Mouse (Mus musculus) right cerebral cortex, postnatal 10 days (tissue): ENCODE measurements at regions not wholly inside any gene's neighbourhood (a gene's known extent, or its start where the extent isn't known, plus 50 kb on each side); places are given as distances from the start of the nearest gene placed in this dataset.

Experiments
- DNase-seq, 2 experiments: peaks; one replicate each; pipeline ENCODE4 v3.0.0; 2021; ENCODE audit warnings: low spot score in 2 of 2

- peak in 1 of 2 experiments; percentile 25 for DNase-seq
Observed at GRCm38 (mm10) chr19:30427484-30427883, 122.0 kb downstream of the Dkk1 start.

GRCm38 (mm10) chr19:30433141-30433540 lies 116.3 kb downstream of the Dkk1 start:
- DNase-seq: no peak

- DNase-seq: no peak
Observed at GRCm38 (mm10) chr19:30435054-30435738, 114.3 kb downstream of the Dkk1 start.

- peak; percentile 36 to 41 for DNase-seq
Observed at GRCm38 (mm10) chr19:30450869-30451542, 98.5 kb downstream of the Dkk1 start.

- DNase-seq: no peak
Observed at GRCm38 (mm10) chr19:30451543-30451920, 97.9 kb downstream of the Dkk1 start.

GRCm38 (mm10) chr19:30452671-30453070 lies 96.8 kb downstream of the Dkk1 start:
- no peak for DNase-seq

GRCm38 (mm10) chr19:30483436-30483835 lies 66.0 kb downstream of the Dkk1 start:
- DNase-seq: no peak

GRCm38 (mm10) chr19:30489786-30490185 lies 59.7 kb downstream of the Dkk1 start:
- DNase-seq: no peak

- DNase-seq: no peak
Observed at GRCm38 (mm10) chr19:30490916-30491315, 58.5 kb downstream of the Dkk1 start.
